Mouse (Mus musculus): Measurements from ENCODE around the gene Disc1.
A peak's percentile ranks its signal among the peaks of the same experiment; 100 is the strongest.

The Disc1 gene

DNA sequence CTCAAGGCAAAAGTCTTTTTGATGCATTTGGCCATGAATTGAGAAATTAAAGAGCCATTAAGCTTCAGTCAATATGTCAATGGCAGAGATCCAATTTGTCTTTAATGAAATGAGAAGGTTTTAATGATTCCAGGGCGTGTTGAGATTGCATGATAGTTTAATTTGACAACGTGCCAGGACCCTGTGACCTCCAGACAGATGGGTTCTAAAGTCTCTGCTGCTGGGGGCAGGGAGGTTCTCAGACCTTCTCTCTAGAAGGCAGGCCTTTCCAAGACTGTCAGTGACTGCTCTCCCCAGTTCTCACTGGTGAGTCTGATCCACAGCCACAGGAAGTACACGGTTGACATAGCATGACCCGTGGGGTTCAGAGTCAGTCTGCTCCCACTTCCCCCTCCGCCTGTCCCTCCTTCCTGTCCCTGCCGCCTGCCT is 170.3 kb downstream of the Disc1 start:
- DNase-seq: peak; percentile 27 to 28

DNA sequence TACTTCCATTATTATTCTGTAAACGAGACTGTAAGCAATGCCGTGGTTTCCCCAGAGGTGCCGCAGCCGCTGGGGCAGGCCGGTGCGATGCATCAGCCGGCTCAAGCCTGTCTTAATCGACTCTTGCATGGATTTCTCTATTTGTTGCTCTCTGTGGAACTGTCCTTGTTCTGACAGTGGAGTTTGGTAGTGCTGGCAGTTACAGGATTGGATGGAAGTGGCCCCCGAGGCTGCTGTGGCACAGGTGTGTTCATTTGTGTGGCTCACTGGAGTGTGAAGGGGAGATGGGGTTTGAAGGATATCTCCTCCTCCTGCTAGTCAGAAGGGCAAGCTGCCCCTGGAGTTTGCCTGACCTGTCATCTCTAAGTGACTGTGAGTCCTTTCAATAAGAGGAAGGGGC is 171.3 kb downstream of the Disc1 start:
- DNase-seq: peak; percentile 10 to 16

DNA sequence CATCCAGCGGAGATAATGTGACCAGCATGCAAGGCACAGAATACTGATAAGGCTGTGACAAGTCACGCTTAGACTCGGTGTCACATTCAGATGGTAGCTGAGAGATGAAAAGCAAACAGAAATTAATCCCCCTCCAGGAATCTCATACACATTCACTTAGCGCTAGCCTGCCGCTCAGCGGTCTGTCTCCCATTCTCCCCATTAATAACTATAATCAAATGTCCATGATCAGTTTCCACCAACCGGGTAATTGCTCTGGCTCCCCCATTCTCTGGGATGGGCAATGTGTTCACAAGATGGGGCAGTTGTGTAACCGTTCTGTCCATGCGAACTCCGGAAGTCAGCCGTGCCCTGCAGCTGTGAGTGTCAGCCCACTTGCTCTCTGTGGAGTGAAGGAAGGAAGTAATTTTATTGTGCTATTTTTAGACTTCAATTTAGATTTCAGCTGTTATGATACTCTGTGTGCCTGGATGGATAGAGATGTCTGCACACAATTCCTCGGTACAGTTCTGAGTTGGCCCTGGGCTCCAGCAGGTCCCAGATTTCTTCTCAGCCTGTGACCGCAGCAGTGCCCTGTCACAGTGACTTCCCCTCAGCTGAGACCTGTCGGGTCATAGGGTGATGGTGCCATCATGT is 173.1 kb downstream of the Disc1 start:
- peak; percentile 44 for DNase-seq

GRCm38 (mm10) chr8:125230526-125231131 is 176.6 kb downstream of the Disc1 start:
- no peak for DNase-seq

- no peak for DNase-seq
Observed at GRCm38 (mm10) chr8:125232724-125233123, 178.7 kb downstream of the Disc1 start.

GRCm38 (mm10) chr8:125235898-125236835 is 182.2 kb downstream of the Disc1 start:
- no peak for DNase-seq

- DNase-seq: no peak
Observed at GRCm38 (mm10) chr8:125240763-125241162, 186.8 kb downstream of the Disc1 start.

DNA sequence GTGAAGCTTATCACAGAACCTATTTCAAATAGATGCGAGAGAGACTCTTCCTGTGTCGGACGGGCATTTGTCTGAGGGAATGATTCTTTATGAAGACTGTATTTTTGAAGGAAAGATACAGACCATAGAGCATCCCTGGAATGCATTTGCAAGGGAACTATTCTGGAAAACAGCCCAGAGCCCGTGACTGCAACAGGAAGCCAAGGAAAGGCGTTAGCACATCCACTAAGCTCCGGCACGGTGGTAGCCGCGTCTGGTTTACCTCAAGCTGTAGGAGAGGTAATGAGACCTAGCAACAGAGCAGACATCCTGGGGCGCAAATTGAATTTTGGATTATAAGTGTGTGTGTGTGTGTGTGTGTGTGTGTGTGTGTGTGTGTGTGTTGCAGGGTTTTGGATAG is 188.4 kb downstream of the Disc1 start:
- DNase-seq: no peak

DNA sequence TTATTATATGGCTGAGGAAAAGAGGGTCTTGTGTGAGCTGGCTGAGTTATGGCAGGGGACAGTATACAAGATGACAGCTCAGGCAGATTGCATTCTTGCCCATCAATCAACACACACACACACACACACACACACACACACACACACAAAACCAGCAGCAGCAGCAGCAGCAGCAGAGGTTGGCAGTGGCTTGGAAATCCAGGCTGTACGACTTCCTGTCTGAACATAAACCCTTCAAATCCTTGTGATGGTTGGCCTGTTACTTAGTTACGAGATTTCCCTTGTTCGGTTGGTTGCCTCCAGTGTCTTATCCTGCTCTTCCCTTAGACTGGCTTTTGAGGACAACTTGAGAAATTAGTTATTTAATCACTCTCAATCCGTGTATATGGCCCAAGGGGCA is 188.9 kb downstream of the Disc1 start:
- no peak for DNase-seq

DNA sequence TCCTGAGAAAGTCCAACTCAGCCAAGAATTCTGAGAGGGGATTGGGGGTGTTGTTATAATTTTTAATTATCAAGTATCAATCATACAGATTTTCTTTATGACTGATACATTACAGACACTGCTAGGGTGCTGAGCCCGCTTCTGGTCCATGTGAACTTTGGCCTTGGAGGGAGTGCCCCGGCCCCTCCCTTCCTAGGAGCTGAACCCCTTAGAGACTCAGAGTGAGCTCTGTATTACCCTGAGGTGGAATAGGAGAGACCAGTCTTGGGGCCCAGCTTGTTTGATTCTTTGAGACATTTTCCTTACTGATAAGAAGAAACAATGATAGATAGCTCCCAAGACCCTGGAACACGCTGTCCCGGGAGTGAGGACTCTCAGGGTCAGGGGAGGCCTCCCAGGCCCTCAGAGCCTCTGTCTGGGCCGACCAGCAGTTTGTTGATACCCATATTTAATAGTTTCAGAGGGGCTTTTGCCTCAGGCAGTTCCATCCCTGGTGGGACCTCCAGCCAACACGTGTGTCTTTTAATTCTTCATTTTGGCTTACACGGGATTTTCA is 192.8 kb downstream of the Disc1 start:
- no peak for DNase-seq

DNA sequence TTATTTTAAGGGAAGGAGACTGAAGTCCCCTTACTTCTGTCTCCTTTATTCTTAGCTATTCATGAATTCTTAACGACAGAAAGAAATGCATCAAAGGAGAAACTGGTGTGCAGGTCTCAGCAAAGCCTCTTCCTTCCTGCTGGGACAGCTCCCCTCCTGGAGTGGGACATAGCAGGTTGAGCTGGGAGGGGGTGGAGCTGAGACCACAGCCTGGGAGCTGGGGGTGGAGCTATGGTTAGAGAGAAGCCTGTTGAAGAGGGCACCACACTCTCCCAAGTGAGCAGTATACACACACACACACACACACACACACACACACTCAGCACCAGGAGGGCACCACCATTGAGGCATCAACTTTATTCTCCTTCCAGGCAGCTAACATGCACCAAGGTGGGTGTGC is 193.4 kb downstream of the Disc1 start:
- no peak for DNase-seq

DNA sequence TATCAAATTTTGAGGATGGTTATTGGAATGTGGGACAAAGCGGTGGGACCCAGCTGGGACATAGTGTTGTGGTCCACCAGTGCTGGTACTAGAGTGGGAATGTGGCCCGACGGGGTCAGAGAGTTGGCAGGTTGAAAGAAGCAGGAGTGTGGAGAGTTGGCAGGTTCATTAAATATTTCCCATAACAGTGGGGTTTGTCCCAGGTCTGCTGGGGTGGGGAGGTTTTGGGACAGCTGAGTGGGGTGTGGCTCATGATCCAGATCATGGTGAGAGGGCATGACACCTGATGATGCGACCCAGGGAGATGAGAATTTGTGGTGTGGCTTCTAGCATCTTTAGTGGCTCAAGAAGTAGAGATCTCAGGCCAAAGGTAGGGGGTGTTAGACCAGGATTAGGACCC is 199.0 kb downstream of the Disc1 start:
- no peak for DNase-seq

- DNase-seq: peak; percentile 9 to 22
Observed at GRCm38 (mm10) chr8:125253505-125254180, 199.6 kb downstream of the Disc1 start.

- DNase-seq: peak; percentile 40 to 60
Observed at GRCm38 (mm10) chr8:125254188-125255005, 200.4 kb downstream of the Disc1 start.

DNA sequence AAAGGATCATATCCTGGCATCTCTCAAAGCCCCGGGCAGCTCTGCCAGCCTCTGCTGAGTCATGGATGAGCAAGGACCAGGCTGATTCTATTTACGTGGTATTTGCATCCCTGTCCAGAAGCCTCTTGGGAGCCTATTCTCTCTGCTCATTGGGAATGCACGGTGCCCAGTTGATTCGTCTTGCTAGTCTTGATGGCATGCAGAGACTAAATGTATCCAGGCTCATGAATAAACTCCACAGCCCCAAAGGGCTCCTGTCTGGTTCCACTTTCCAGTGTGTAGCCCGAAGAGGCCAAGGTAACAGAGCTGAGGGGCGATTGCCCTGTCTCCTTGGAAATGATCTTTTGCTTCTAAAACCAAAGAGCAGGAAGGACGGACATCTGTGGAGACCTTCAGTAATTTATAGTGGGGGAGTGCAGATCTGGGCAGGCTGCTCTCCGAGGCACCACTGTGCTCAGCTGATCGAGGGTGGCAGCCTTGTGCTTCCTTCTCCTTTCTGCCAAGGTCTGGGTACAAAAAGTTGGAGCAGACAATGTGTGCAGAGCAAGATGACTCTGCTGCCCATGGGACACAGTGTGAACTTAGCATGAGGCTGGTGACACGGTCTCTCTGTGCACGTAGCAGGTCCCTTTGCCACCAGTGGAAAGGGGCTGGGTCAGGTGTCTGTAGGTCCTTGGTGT is 201.2 kb downstream of the Disc1 start:
- no peak for DNase-seq

- no peak for DNase-seq
Observed at GRCm38 (mm10) chr8:125257660-125258059, 203.7 kb downstream of the Disc1 start.

DNA sequence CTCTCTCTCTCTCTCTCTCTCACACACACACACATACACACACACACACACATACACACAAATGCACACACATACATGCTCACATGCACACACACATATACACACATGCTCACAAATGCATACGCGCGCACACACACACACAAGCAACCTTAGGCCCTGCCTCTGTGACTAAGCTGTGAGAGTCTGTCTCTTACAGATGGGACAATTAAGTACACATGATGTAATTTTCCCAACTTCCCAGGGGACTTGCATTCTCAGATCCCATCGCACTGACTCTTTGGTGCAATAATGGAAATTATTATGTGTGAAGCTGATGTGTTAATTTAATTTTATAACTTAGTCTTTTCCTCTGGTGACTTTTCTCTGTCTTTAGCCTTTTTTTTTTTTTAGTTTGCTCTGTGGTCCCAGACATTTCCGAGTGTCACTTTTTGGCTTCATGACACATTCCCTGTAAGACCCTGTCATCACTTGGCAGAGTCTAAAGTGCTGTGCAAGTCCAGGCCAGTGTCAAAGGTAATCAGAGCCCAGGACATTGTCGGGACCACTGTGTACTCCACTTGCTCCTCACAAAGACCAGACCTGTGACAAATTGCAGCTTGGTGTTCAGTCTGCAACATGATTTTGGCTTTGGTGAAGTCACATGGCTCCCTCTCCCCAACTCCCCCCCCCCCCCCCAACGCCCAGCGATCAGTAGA is 205.0 kb downstream of the Disc1 start:
- no peak for DNase-seq

DNA sequence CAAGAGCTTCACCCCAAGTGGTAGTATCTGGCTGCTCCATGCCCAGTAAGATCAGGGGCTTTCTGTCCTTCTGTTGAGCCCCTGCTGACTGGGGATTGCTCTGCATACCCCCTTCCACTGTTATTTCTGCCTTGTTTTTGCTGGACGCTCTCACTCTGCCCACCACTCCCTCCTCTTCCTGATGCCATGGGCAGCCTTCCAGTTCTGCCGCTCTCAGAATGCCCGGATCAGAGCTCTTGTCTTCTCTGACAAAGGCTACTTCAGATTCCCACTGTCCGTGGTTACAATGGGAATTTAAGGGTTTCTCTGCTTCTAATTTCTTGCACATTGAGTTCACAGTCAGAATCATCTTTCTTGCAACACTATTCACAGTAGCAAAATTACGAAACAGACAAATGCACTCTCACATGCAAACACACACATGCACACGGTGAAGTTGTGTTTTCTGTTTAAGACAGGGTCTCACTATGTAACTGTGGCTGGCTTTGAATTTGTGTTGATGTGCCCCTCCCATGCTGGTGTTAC is 214.2 kb downstream of the Disc1 start:
- no peak for DNase-seq

GRCm38 (mm10) chr8:125270292-125270691 is 216.3 kb downstream of the Disc1 start:
- no peak for DNase-seq

- no peak for DNase-seq
Observed at GRCm38 (mm10) chr8:125271357-125271756, 217.4 kb downstream of the Disc1 start.

Data from spleen, adult 18-20 months (tissue).